Mouse (Mus musculus): Measurements from ENCODE around the gene Gast.

GRCm38 (mm10) chr11:100375127-100375526, 40.9 kb downstream of the Gast start:
- no peak for TF ChIP-seq EP300 (IDR thresholded peaks at IDR 0.05; ENCODE audit: low read depth)
- no peak for TF ChIP-seq CTCF (IDR thresholded peaks at IDR 0.05; ENCODE audit: low read depth)

Data from heart, postnatal 0 days (tissue).